Mouse (Mus musculus) heart, adult 2 months (tissue): Measurements from ENCODE around the gene Gm11027.

ENCODE experiments used
- CTCF ChIP-seq: fragments of 200-600 bp; IDR thresholded peaks from 2 replicates; pipeline ENCODE4 v1.8.1; 2022; ENCODE audit warnings: antibody characterized with exemption, mild to moderate bottlenecking, moderate library complexity
- POLR2A ChIP-seq: fragments of 200-500 bp; IDR thresholded peaks from 2 replicates; pipeline ENCODE4 v1.6.1; 2011; ENCODE audit warnings: mild to moderate bottlenecking, low read depth, low read length, control low read depth; ENCODE audit not compliant: insufficient read depth

DNA sequence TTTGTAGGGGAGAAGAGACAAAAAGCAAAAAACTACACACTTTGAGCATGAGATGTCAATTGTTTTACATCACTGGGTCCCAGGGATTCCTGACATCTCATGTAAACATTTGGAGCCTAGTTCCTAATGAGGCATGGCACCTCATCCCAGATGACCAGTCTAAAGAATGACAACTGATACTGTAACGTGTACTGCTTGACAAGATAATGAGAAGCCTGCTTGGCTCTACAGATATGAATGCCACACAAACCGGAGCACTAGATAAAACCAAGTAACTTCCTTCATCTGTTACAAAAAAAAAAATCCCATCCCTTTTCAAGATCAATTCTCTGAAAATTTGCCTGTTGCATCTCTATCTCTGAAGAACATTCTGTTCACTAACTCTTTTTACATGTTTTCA is 1.8 kb downstream of the Gm11027 start:
- no peak for TF ChIP-seq CTCF
- TF ChIP-seq POLR2A: no peak
